Mouse (Mus musculus) embryonic stem cell, embryonic (primary cell): ENCODE measurements around the gene Cds2.
"Not testable (repeated sequence)": the region's sequence is repeated elsewhere in the genome, so short reads cannot be mapped to it uniquely, and the experiment has no call there.

Source experiments
- CTCF ChIA-PET, 4 experiments: fragments of 300-600 bp in 2 of 4; fragments of 350-600 bp in 2 of 4; sonication (Branson Sonifier 250); formaldehyde crosslinking; loops; one replicate each; lab custom pipeline; 2022; ENCODE audit warnings: inconsistent platforms in 2 of 4; lab: Charles Lee
- POLR2A ChIA-PET, 4 experiments: fragments of 300-600 bp in 2 of 4; fragments of 350-600 bp in 2 of 4; sonication (Branson Sonifier 250); formaldehyde crosslinking; loops; one replicate each; lab custom pipeline; 2022; ENCODE audit warnings: antibody characterized with exemption in 4 of 4, inconsistent platforms in 1 of 4; lab: Charles Lee

Cds2 gene

DNA sequence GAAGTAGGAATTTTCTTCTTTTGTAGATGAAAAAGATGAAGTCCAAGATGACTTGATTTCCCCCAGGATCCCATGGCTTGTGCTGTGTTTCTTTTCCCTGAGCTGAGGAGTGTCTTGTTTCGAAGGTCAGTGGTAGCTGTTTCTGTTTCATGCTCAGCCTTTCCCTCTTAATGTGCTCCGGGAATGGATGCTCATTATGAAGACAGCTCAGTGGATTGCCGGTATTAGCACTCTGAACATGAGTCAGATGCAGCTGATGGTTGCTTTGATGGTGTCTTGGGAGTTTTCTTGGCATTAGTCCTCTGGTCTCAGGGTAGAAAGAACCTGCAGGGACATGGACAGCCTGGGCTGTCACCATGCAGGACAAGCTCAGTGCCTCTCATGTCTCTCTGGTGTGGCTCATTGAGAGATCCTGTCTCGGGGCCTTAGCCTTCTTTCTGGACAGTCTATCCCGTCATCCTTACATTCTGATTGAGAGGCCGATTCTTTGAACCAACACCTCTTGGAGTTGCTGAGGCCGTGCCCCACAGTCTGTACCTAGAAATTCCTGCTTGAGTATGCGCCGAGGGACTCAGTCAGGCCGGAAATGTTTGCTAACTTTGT, 17.7 kb downstream of the Cds2 start:
- ChIA-PET POLR2A (interaction anchor here (0.5 to 15.9 kb wide), 14 partner anchors 9 to 599 kb away, joined by 3 to 321 read pairs (median 28); partner anchors contain the start of genes Cds2 (in 2 of the 4) and Pcna (in 1 of the 4)), CTCF (interaction anchor here in 1 of 4 experiments (0.6 to 1.4 kb wide), 2 partner anchors 18 to 119 kb away, joined by 4 read pairs; partner anchors contain the start of gene Cds2)

DNA sequence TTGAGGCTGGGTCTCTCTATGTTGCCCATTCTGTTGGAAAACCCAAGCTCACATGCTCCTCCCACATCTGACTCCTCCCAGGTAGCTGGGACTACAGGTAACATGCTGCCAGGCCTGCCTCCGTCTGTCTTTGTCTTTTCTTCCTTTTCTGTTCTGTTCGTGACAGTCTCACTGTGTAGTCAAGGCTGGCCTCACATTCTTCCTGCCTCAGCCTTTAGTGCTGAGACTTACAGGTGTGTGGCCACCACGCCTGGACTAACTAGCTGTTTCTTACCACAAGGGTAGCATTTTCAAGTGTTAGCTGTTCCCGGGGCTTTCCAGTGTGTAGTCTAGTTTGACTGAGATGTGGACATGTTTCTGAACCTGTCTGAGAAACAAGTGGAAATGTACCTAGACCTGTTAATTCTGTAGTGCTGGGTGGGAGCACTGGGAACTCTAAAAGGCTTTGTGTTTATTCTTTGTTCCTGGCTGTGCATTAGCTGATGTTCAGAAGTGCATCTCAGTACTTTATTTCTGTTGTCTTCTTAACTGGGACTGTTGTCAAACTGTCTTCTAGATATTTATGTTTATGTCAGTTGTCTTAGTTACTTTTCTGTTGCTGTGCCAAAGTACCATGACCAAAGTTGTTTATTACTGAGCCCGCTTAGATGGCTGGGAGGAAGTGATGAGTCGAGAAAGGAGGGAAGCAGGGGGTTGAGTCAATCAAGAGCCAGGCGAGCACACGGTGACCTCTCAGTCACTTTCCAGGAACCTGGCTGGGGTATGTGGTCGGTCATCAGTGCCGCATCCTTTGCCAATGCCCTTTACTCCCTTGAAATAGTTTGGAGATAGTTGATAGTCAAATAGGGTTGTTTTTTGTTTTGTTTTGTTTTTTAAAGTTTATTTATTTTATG, 18.9 kb downstream of the Cds2 start:
- POLR2A ChIA-PET, result interaction anchor here in 3 of 4 experiments (0.5 to 15.9 kb wide), 16 partner anchors 11 to 598 kb away, joined by 3 to 321 read pairs (median 12); partner anchors contain the start of genes Cds2 (in 2 of the 3) and Pcna (in 2 of the 3)

DNA sequence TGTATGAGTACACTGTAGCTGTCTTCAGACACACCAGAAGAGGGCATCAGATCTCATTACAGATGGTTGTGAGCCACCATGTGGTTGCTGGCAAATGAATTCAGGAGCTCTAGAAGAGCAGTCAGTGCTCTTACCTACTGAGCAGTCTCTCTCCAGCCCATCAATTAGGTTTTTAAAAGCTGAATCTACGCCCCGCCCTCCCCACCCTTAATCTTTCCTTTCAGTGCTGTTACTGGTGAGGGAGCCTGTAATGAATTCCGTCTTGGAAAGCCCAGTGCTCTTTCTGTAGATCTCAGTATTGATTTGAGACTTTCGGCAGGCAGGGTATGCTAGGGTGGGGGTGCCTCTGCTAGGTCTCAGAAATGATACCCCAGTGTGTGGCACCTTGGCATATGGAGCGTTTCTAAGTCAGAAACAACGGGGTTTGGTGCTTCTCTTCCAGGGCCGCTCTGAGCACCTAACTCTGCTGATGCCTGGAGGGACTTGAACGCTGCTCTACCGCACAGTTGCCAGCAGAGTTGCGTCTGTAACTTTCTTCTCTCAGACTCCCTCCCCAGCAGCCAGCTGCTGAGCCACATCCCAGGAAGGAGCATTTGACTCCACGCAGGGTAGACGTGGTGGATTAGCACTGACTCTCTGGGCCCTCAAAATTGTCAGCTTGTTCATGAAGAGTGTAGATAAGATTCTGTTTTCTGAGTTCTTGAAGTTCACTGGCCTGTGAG, 19.7 kb downstream of the Cds2 start:
- ChIA-PET POLR2A (interaction anchor here in 3 of 4 experiments (0.5 to 15.9 kb wide), 25 partner anchors 7 to 562 kb away, joined by 3 to 321 read pairs (median 4); partner anchors contain the start of genes Cds2 (in 3 of the 3), Pcna (in 2 of the 3) and Rassf2 (in 1 of the 3)), CTCF (interaction anchor here in 3 of 4 experiments (0.6 to 2.6 kb wide), 3 partner anchors 20 to 292 kb away, joined by 3 to 11 read pairs (median 4); partner anchors contain the start of gene Cds2 (in 1 of the 3))

More for the DNA sequence above, 18.9 kb downstream of the Cds2 start:
- CTCF ChIA-PET, result interaction anchor here in 2 of 4 experiments (0.5 to 2.6 kb wide), 2 partner anchors 19 to 67 kb away, joined by 3 to 11 read pairs; partner anchors contain the start of gene Cds2 (in 1 of the 2)

GRCm38 (mm10) chr2:132283236-132284070, 20.5 kb downstream of the Cds2 start:
- CTCF ChIA-PET, result interaction anchor here (0.6 to 2.6 kb wide), 6 partner anchors 8 to 292 kb away, joined by 3 to 11 read pairs (median 4); partner anchors contain the start of gene Cds2 (in 1 of the 4)
- POLR2A ChIA-PET, result interaction anchor here in 3 of 4 experiments (0.6 to 15.9 kb wide), 27 partner anchors 8 to 254 kb away, joined by 3 to 321 read pairs (median 5); partner anchors contain the start of genes Cds2 (in 3 of the 3), Pcna (in 2 of the 3) and Rassf2 (in 1 of the 3)

DNA sequence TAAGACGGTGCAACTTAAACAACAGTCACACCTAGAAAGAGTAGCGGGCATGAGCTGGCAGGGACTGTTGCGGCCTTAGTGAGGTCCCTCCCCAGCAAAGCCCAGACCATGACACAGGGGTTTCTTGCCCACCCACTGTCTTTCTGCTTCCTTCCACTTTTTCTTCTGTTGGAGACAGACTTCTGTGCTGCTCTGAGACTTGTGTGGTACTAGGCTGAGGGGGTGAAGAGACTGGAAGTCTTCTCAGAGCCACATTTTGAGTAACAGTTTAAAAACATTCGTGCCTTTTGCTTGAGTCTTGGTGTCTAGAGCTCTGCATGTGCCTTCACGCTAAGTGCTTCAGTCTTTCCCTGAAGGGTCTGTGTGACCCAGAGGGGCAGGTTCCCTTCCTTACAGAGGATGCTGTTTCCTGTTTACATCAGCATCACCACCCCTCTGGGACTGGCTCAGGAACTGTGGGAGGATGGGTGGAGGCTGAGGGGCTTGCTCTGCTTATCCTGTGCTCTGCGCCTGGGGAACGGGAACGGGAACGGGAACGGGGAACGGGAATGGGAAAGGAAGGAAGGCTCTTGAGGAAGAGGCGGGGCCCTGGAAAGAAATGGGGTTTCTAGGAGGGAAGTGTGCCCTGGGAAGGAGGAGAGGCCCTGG, 21.7 kb downstream of the Cds2 start:
- ChIA-PET POLR2A (interaction anchor here in 3 of 4 experiments (0.9 to 15.9 kb wide), 24 partner anchors 9 to 375 kb away, joined by 3 to 321 read pairs (median 6); partner anchors contain the start of genes Cds2 (in 2 of the 3), Pcna (in 2 of the 3), Rassf2 (in 2 of the 3) and Prn (in 1 of the 3)), CTCF (interaction anchor here in 3 of 4 experiments (0.6 to 1.6 kb wide), 5 partner anchors 9 to 739 kb away, joined by 3 to 9 read pairs (median 5); no protein-coding TSS in a partner anchor)

- CTCF ChIA-PET, result not testable (repeated sequence)
- POLR2A ChIA-PET, result interaction anchor here (0.6 to 15.9 kb wide), 31 partner anchors 8 to 561 kb away, joined by 3 to 321 read pairs (median 4); partner anchors contain the start of genes Cds2 (in 3 of the 4), Pcna (in 3 of the 4), Rassf2 (in 2 of the 4) and Crls1 (in 1 of the 4)
Measured at GRCm38 (mm10) chr2:132285722-132286121, 22.8 kb downstream of the Cds2 start.

GRCm38 (mm10) chr2:132286376-132287076, 23.6 kb downstream of the Cds2 start:
- CTCF ChIA-PET, result interaction anchor here in 2 of 4 experiments (0.6 to 0.7 kb wide), 2 partner anchors 336 to 1866 kb away, joined by 3 to 10 read pairs; partner anchors contain the start of gene Prnd (in 1 of the 2)
- POLR2A ChIA-PET, result interaction anchor here (0.6 to 15.9 kb wide), 33 partner anchors 9 to 585 kb away, joined by 3 to 321 read pairs (median 4); partner anchors contain the start of genes Cds2 (in 3 of the 4), Pcna (in 3 of the 4), Crls1 (in 1 of the 4) and Prn (in 1 of the 4)

DNA sequence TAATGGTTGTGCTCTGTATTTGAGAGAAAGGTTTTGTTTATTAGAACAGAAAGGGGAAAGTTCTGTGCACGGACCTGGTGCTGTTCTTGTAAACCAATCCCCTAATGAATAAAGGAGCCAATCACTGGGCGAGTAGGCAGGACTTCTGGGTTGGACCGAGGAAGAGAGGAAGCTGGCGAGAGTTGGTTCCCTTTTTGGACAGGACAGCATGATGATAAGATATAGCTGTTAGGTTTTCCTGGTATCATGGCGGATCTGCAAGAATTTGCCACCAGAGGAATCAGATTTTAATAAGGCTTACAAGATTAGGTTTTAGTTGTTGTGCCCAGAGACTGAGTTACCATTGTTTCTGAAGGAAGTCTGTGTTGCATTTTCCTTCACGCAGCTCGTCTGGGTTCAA, 26.3 kb downstream of the Cds2 start:
- CTCF ChIA-PET, result not testable (repeated sequence)
- POLR2A ChIA-PET, result interaction anchor here in 2 of 4 experiments (0.6 to 15.9 kb wide), 9 partner anchors 10 to 426 kb away, joined by 3 to 321 read pairs (median 4); partner anchors contain the start of genes Cds2 (in 1 of the 2) and Pcna (in 1 of the 2)

DNA sequence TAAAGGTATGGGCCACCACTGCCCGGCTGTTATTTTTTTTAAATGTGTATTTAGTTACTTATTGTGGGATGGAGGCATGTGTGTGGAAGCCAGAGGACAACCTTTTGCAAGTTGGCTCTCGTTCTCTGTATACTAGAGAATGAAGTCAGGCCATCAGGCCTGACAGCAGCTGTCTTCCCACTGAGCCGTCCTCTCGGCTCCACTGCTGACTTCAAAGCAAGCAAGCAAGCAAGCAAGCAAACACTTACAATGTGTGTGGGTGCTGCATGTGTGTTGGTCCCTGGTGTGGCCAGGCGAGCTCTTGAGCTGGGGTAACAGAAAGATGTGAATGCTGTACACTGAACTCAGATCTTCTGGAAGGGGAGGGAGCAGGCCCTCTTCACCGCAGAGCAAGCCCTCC, 27.9 kb downstream of the Cds2 start:
- ChIA-PET POLR2A (interaction anchor here in 2 of 4 experiments (0.7 to 21.7 kb wide), 10 partner anchors 8 to 42 kb away, joined by 3 to 321 read pairs (median 6); partner anchors contain the start of gene Pcna (in 1 of the 2)), CTCF (no interaction called here)

DNA sequence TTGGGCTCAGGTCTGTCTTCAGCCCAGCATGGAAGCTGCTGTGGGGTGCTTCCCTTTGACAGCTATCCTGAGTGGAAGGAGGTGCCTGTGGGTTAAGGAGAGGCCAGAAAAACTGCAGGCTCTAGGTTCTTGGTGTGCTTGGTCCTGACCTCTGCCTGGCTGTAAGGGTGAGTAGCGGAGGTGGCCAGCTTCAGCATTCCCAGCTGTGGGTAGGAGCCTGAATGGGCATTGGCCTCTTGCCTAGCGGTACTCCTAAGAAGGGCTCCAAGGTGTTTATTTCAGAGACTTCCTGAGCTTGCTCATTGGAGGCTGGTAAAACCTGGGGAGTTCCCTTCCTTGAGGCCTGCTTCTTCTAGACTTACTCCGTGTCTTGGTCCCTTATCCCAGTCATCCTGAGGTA, 28.3 kb downstream of the Cds2 start:
- ChIA-PET POLR2A (interaction anchor here in 2 of 4 experiments (0.6 to 21.7 kb wide), 10 partner anchors 9 to 79 kb away, joined by 3 to 321 read pairs (median 6); partner anchors contain the start of gene Pcna (in 1 of the 2)), CTCF (interaction anchor here in 2 of 4 experiments (0.5 to 0.6 kb wide), 2 partner anchors 16 to 428 kb away, joined by 3 to 6 read pairs; no protein-coding TSS in a partner anchor)

DNA sequence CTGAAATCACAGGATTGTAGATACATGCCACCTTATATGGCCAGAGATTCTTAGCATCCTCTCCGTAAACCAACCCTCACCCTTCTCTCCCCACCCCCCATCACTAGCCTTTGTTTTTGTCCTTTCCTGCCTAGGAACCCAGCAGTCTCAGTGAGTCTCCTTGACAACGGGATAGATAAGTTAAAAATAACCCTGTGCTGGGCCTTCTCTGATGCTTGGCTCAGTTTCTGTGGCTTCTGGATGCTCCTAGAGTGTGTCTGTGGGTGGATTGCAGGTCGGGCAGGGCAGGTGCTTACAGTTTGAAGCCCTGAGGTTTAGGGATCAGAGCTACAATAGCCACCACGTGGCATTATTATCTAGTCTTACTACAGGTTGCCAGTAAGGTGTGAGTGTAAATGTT, 29.1 kb downstream of the Cds2 start:
- POLR2A ChIA-PET, result interaction anchor here in 2 of 4 experiments (0.5 to 21.7 kb wide), 9 partner anchors 10 to 555 kb away, joined by 3 to 321 read pairs (median 8); partner anchors contain the start of genes Crls1 (in 1 of the 2) and Pcna (in 1 of the 2)
- CTCF ChIA-PET, result interaction anchor here in 2 of 4 experiments (0.6 kb wide), 2 partner anchors 175 to 429 kb away, joined by 3 read pairs; no protein-coding TSS in a partner anchor

GRCm38 (mm10) chr2:132293694-132294450, 30.9 kb downstream of the Cds2 start:
- CTCF ChIA-PET, result no interaction called here
- POLR2A ChIA-PET, result interaction anchor here in 2 of 4 experiments (0.6 to 21.7 kb wide), 10 partner anchors 11 to 151 kb away, joined by 3 to 321 read pairs (median 10); partner anchors contain the start of gene Pcna (in 1 of the 2)

- POLR2A ChIA-PET, result interaction anchor here in 1 of 4 experiments (1.6 to 21.7 kb wide), 3 partner anchors 8 to 47 kb away, joined by 6 to 321 read pairs (median 147); no protein-coding TSS in a partner anchor
- CTCF ChIA-PET, result no interaction called here
Measured at GRCm38 (mm10) chr2:132298250-132298649, 35.3 kb downstream of the Cds2 start.

DNA sequence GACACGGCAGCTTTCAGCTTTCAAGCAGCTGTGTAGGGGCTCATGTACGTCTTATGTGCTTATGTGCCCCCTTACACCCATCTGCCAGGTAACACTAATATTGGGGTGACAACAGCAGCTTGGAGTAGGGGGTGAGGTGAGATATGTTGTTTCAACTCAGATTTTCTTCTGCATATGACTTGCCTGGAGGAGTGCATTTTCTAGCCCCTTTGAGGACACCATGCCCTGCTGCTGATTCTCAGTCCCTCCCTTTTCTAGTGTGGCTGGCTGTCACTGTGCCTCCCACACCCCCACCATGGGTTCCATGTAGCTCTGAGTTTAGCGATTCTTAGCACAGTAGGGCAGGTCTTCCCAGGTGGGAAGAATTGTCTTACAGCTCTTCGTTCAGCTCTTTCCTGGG, 38.5 kb downstream of the Cds2 start:
- CTCF ChIA-PET, result interaction anchor here in 2 of 4 experiments (0.5 to 0.6 kb wide), 2 partner anchors 23 to 554 kb away, joined by 3 to 8 read pairs; no protein-coding TSS in a partner anchor
- POLR2A ChIA-PET, result interaction anchor here in 3 of 4 experiments (0.8 to 21.7 kb wide), 6 partner anchors 7 to 53 kb away, joined by 3 to 321 read pairs (median 4); no protein-coding TSS in a partner anchor
